Mouse (Mus musculus): ENCODE results near the gene Alkbh7. TPM values are rescaled to one million over a fixed set of nuclear protein-coding genes. Genes with fewer than 3 reads are reported as not detected.

Gene Alkbh7
- 57.4 and 58.0 TPM in 2 replicates for polyA plus RNA-seq (2015; fragmentation: Nextera tagmentation; extraction: Ambion mirVana)

GRCm38 (mm10) chr17:56997029-56997667 lies at the start of gene Alkbh7:
TSS of gene Alkbh7 (plus strand) at chr17:56997339.
- Histone ChIP-seq H3K36me3 (ENCODE audit: insufficient read depth, low read length) (peaks cover 49% of the 10 kb centered on the region), H3K9me3 (ENCODE audit: low read length) (no peaks in the 10 kb centered on the region), H3K4me3 (ENCODE audit: low read length) (peak within 1 kb of the TSS; percentile 86), H3K27ac (ENCODE audit: low read length) (peak within 1 kb of the TSS; percentile 70; the same call in 1 of the 2 replicates), H3K27me3 (ENCODE audit: insufficient read depth, low read length) (no peaks in the 10 kb centered on the region), H3K4me2 (replicated peaks; ENCODE audit: low read depth, low read length) (peak within 1 kb of the TSS; percentile 62), H3K4me1 (ENCODE audit: insufficient read depth, low read length) (peaks cover 11% of the 10 kb centered on the region), H3K9ac (replicated peaks; ENCODE audit: low read length) (peak within 1 kb of the TSS; percentile 74)
- WGBS = under 1% methylated on average over 37 of the region's 38 CpGs
- peak; percentile 99 for ATAC-seq (ENCODE audit: low FRiP score, low TSS enrichment)

- peaks cover 5% of the 10 kb centered on the region; the same call in 1 of the 2 replicates for H3K9me3 ChIP-seq (ENCODE audit: low read length)
- no peak overlapping the region for H3K9ac ChIP-seq (replicated peaks; ENCODE audit: low read length)
- H3K36me3 ChIP-seq (ENCODE audit: insufficient read depth, low read length) = no peaks in the 10 kb centered on the region
- WGBS = 17% methylated on average over 3 of the region's 3 CpGs
- ATAC-seq (ENCODE audit: low FRiP score, low TSS enrichment) = no peak
- no peaks in the 10 kb centered on the region for H3K4me1 ChIP-seq (ENCODE audit: insufficient read depth, low read length)
- H3K4me2 ChIP-seq (replicated peaks; ENCODE audit: low read depth, low read length) = no peak overlapping the region
- no peak overlapping the region for H3K27ac ChIP-seq (ENCODE audit: low read length)
- H3K4me3 ChIP-seq (ENCODE audit: low read length) = no peak overlapping the region
- no peaks in the 10 kb centered on the region for H3K27me3 ChIP-seq (ENCODE audit: insufficient read depth, low read length)
Measured at GRCm38 (mm10) chr17:56950915-56951314, 46.2 kb upstream of the Alkbh7 start.

GRCm38 (mm10) chr17:56952639-56953038 lies 44.5 kb upstream of the Alkbh7 start:
- Histone ChIP-seq H3K4me1 (ENCODE audit: insufficient read depth, low read length) (no peaks in the 10 kb centered on the region), H3K4me3 (ENCODE audit: low read length) (no peak overlapping the region), H3K4me2 (replicated peaks; ENCODE audit: low read depth, low read length) (no peak overlapping the region), H3K9me3 (ENCODE audit: low read length) (no peaks in the 10 kb centered on the region), H3K9ac (replicated peaks; ENCODE audit: low read length) (no peak overlapping the region), H3K27me3 (ENCODE audit: insufficient read depth, low read length) (no peaks in the 10 kb centered on the region), H3K27ac (ENCODE audit: low read length) (no peak overlapping the region), H3K36me3 (ENCODE audit: insufficient read depth, low read length) (no peaks in the 10 kb centered on the region)
- no peak for ATAC-seq (ENCODE audit: low FRiP score, low TSS enrichment)
- WGBS = 69% methylated on average over 1 of the region's 1 CpGs

GRCm38 (mm10) chr17:56954871-56955270 lies 42.3 kb upstream of the Alkbh7 start:
- H3K4me1 ChIP-seq (ENCODE audit: insufficient read depth, low read length) = no peaks in the 10 kb centered on the region
- H3K9me3 ChIP-seq (ENCODE audit: low read length) = no peaks in the 10 kb centered on the region
- H3K36me3 ChIP-seq (ENCODE audit: insufficient read depth, low read length) = no peaks in the 10 kb centered on the region
- no peak overlapping the region for H3K4me3 ChIP-seq (ENCODE audit: low read length)
- H3K9ac ChIP-seq (replicated peaks; ENCODE audit: low read length) = no peak overlapping the region
- H3K27me3 ChIP-seq (ENCODE audit: insufficient read depth, low read length) = no peaks in the 10 kb centered on the region
- no peak for ATAC-seq (ENCODE audit: low FRiP score, low TSS enrichment)
- 87% methylated on average over 7 of the region's 7 CpGs for WGBS
- H3K27ac ChIP-seq (ENCODE audit: low read length) = no peak overlapping the region
- H3K4me2 ChIP-seq (replicated peaks; ENCODE audit: low read depth, low read length) = no peak overlapping the region

- Histone ChIP-seq H3K9me3 (ENCODE audit: low read length) (no peaks in the 10 kb centered on the region), H3K27ac (ENCODE audit: low read length) (no peak overlapping the region), H3K4me2 (replicated peaks; ENCODE audit: low read depth, low read length) (no peak overlapping the region), H3K36me3 (ENCODE audit: insufficient read depth, low read length) (no peaks in the 10 kb centered on the region), H3K27me3 (ENCODE audit: insufficient read depth, low read length) (no peaks in the 10 kb centered on the region), H3K4me3 (ENCODE audit: low read length) (no peak overlapping the region), H3K9ac (replicated peaks; ENCODE audit: low read length) (no peak overlapping the region), H3K4me1 (ENCODE audit: insufficient read depth, low read length) (no peaks in the 10 kb centered on the region)
- 31% methylated on average over 11 of the region's 11 CpGs for WGBS
- ATAC-seq (ENCODE audit: low FRiP score, low TSS enrichment) = peak; percentile 69
Measured at GRCm38 (mm10) chr17:56957763-56958429, 39.2 kb upstream of the Alkbh7 start.

- Histone ChIP-seq H3K9me3 (ENCODE audit: low read length) (no peaks in the 10 kb centered on the region), H3K4me3 (ENCODE audit: low read length) (no peak overlapping the region), H3K4me2 (replicated peaks; ENCODE audit: low read depth, low read length) (no peak overlapping the region), H3K4me1 (ENCODE audit: insufficient read depth, low read length) (no peaks in the 10 kb centered on the region), H3K27me3 (ENCODE audit: insufficient read depth, low read length) (no peaks in the 10 kb centered on the region), H3K9ac (replicated peaks; ENCODE audit: low read length) (no peak overlapping the region), H3K36me3 (ENCODE audit: insufficient read depth, low read length) (no peaks in the 10 kb centered on the region), H3K27ac (ENCODE audit: low read length) (no peak overlapping the region)
- 79% methylated on average over 4 of the region's 4 CpGs for WGBS
- ATAC-seq (ENCODE audit: low FRiP score, low TSS enrichment) = no peak
Measured at GRCm38 (mm10) chr17:56958667-56959066, 38.5 kb upstream of the Alkbh7 start.

GRCm38 (mm10) chr17:56961880-56962279 lies 35.3 kb upstream of the Alkbh7 start:
- no peaks in the 10 kb centered on the region for H3K36me3 ChIP-seq (ENCODE audit: insufficient read depth, low read length)
- H3K4me2 ChIP-seq (replicated peaks; ENCODE audit: low read depth, low read length) = no peak overlapping the region
- H3K4me3 ChIP-seq (ENCODE audit: low read length) = no peak overlapping the region
- H3K27me3 ChIP-seq (ENCODE audit: insufficient read depth, low read length) = no peaks in the 10 kb centered on the region
- H3K27ac ChIP-seq (ENCODE audit: low read length) = no peak overlapping the region
- no peaks in the 10 kb centered on the region for H3K4me1 ChIP-seq (ENCODE audit: insufficient read depth, low read length)
- no peak overlapping the region for H3K9ac ChIP-seq (replicated peaks; ENCODE audit: low read length)
- H3K9me3 ChIP-seq (ENCODE audit: low read length) = no peaks in the 10 kb centered on the region
- no peak for ATAC-seq (ENCODE audit: low FRiP score, low TSS enrichment)
- WGBS = 91% methylated on average over 4 of the region's 4 CpGs

- Histone ChIP-seq H3K4me1 (ENCODE audit: insufficient read depth, low read length) (no peaks in the 10 kb centered on the region), H3K36me3 (ENCODE audit: insufficient read depth, low read length) (no peaks in the 10 kb centered on the region), H3K27me3 (ENCODE audit: insufficient read depth, low read length) (no peaks in the 10 kb centered on the region), H3K4me3 (ENCODE audit: low read length) (no peak overlapping the region), H3K27ac (ENCODE audit: low read length) (no peak overlapping the region), H3K9me3 (ENCODE audit: low read length) (no peaks in the 10 kb centered on the region), H3K4me2 (replicated peaks; ENCODE audit: low read depth, low read length) (no peak overlapping the region), H3K9ac (replicated peaks; ENCODE audit: low read length) (no peak overlapping the region)
- no peak for ATAC-seq (ENCODE audit: low FRiP score, low TSS enrichment)
- WGBS = 81% methylated on average over 5 of the region's 5 CpGs
Measured at GRCm38 (mm10) chr17:56962642-56963405, 34.3 kb upstream of the Alkbh7 start.

GRCm38 (mm10) chr17:56963646-56964045 lies 33.5 kb upstream of the Alkbh7 start:
- no peak overlapping the region for H3K4me2 ChIP-seq (replicated peaks; ENCODE audit: low read depth, low read length)
- H3K36me3 ChIP-seq (ENCODE audit: insufficient read depth, low read length) = no peaks in the 10 kb centered on the region
- no peak overlapping the region for H3K4me3 ChIP-seq (ENCODE audit: low read length)
- no peaks in the 10 kb centered on the region for H3K9me3 ChIP-seq (ENCODE audit: low read length)
- 78% methylated on average over 6 of the region's 6 CpGs for WGBS
- no peaks in the 10 kb centered on the region for H3K27me3 ChIP-seq (ENCODE audit: insufficient read depth, low read length)
- H3K4me1 ChIP-seq (ENCODE audit: insufficient read depth, low read length) = no peaks in the 10 kb centered on the region
- H3K9ac ChIP-seq (replicated peaks; ENCODE audit: low read length) = no peak overlapping the region
- no peak overlapping the region for H3K27ac ChIP-seq (ENCODE audit: low read length)
- ATAC-seq (ENCODE audit: low FRiP score, low TSS enrichment) = no peak
